Mouse (Mus musculus) limb, embryonic 12.5 days (tissue): ENCODE data around the gene Lef1. TPM values are rescaled to one million over a fixed set of nuclear protein-coding genes. Genes with fewer than 3 reads are reported as not detected.

Experiments used
- ATAC-seq: fragments of 200-750 bp; cut with Nextera tagmentation; 2 replicates; pipeline ENCODE4 v1.8.0; 2017; ENCODE audit warnings: low read depth, moderate TSS enrichment; ENCODE audit not compliant: insufficient number of reproducible peaks, insufficient read depth, low FRiP score, low TSS enrichment
- H3K27ac ChIP-seq: fragments of 300-500 bp; sonication (generic); 2 replicates; pipeline ENCODE4 v1.5.1; 2016; ENCODE audit warnings: mild to moderate bottlenecking, moderate library complexity
- H3K27me3 ChIP-seq: fragments of 300-500 bp; sonication (generic); 2 replicates; pipeline ENCODE4 v1.6.1; 2016; ENCODE audit warnings: mild to moderate bottlenecking, moderate library complexity
- H3K36me3 ChIP-seq: fragments of 300-500 bp; sonication (generic); 2 replicates; pipeline ENCODE4 v1.6.1; 2016; ENCODE audit warnings: mild to moderate bottlenecking, moderate library complexity
- H3K4me1 ChIP-seq: fragments of 300-500 bp; sonication (generic); replicated peaks from 2 replicates; pipeline ENCODE4 v1.6.1; 2016
- H3K4me2 ChIP-seq: fragments of 300-500 bp; sonication (generic); 2 replicates; pipeline ENCODE4 v1.6.1; 2016; ENCODE audit warnings: mild to moderate bottlenecking, moderate library complexity
- H3K4me3 ChIP-seq: fragments of 300-500 bp; sonication (generic); replicated peaks from 2 replicates; pipeline ENCODE4 v1.5.1; 2016; ENCODE audit warnings: mild to moderate bottlenecking
- H3K9ac ChIP-seq: fragments of 300-500 bp; sonication (generic); replicated peaks from 2 replicates; pipeline ENCODE4 v1.6.1; 2016; ENCODE audit warnings: mild to moderate bottlenecking, moderate library complexity
- H3K9me3 ChIP-seq: fragments of 300-500 bp; sonication (generic); 2 replicates; pipeline ENCODE4 v1.6.1; 2016; ENCODE audit warnings: mild to moderate bottlenecking, moderate library complexity
- WGBS: fragments of 180-500 bp; shearing (Covaris S2); methylation state at CpG from one replicate; pipeline ENCODE4 v1.1.7; 2016; 5-methylcytosine and 5-hydroxymethylcytosine counted together
- polyA plus RNA-seq: library from polyadenylated mRNA; unstranded; fragments of >200 nt; fragmentation: Nextera tagmentation; extraction: Ambion mirVana; gene quantifications from 2 replicates; pipeline ENCODE4 v1.2.1, GENCODE M21; 2016

Gene Lef1
- polyA plus RNA-seq, 1 experiment from 2014 or later = 60.5 TPM

GRCm38 (mm10) chr3:131108094-131108653 lies 2.1 kb upstream of the Lef1 start:
- no peaks in the 10 kb centered on the region for H3K36me3 ChIP-seq
- peak overlapping the region; percentile 88 for H3K4me2 ChIP-seq
- H3K27me3 ChIP-seq = peaks cover 49% of the 10 kb centered on the region
- 0 out of 2 replicates have a peak overlapping the region, but pooled peaks have one; percentile 44 for H3K4me3 ChIP-seq
- H3K4me1 ChIP-seq = peaks cover 49% of the 10 kb centered on the region
- no peak overlapping the region for H3K27ac ChIP-seq
- H3K9me3 ChIP-seq = no peaks in the 10 kb centered on the region
- ATAC-seq = no peak
- no peak overlapping the region for H3K9ac ChIP-seq
- 2% methylated on average over 9 of the region's 9 CpGs for WGBS

DNA sequence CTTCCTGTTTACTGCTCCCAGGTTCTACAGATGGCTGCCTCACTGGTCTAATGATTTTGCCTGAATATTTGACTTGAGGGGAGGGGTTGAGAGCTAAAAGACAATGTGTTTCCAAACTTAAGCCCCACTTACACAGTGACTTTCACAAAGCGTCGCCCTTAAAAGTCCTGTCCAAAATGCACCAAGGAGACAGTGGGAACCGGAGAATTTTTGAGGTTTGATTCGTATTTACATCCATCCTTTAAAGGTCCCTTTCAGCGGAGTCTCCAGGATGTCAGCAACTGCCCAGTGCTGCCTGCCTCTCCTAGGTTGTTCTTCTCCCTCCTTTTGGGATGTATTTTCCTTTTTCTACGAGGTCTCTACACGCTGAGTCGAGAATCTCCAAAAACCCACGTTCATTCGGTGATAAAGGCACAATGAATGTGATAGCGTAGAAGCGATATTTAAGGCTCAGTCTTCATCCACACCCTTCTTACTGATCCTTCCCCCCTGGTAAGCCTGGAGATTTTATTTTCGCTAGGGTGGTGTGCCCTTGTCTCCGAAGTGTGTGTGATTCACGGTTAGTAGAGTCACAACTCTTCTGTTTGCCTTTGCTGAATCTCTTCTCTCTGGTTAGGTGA lies 1.1 kb upstream of the Lef1 start:
- Histone ChIP-seq H3K27me3 (peaks cover 45% of the 10 kb centered on the region), H3K4me2 (peak overlapping the region; percentile 94), H3K9ac (0 out of 2 replicates have a peak overlapping the region, but pooled peaks have one; percentile 27), H3K27ac (no peak overlapping the region), H3K4me3 (peak overlapping the region; percentile 78), H3K36me3 (no peaks in the 10 kb centered on the region), H3K4me1 (peaks cover 54% of the 10 kb centered on the region), H3K9me3 (no peaks in the 10 kb centered on the region)
- no peak for ATAC-seq
- WGBS = 1% methylated on average over 15 of the region's 15 CpGs

DNA sequence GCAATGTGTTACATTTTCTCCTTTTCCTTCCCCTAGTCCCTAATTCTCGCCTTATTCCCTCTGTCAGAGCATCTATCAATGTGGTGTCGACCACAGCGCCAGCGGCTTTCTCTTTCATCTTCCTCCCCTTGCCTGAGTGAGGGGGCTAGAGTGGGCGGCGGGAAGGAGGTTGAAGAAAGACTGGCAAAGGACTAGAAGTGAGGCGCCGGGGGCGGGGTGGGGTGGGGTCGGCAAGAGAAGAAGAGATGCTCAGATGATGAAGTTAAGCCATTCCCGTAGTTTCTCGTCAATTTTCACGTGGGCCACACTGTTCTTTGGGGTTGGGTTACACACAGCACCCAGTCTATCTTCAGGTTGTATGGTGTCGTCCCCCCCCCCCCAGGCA lies 593 bp upstream of the Lef1 start:
- H3K36me3 ChIP-seq = no peaks in the 10 kb centered on the region
- WGBS = under 1% methylated on average over 14 of the region's 14 CpGs
- peaks cover 44% of the 10 kb centered on the region for H3K27me3 ChIP-seq
- H3K4me1 ChIP-seq = peaks cover 54% of the 10 kb centered on the region
- peak overlapping the region; percentile 94 for H3K4me2 ChIP-seq
- H3K4me3 ChIP-seq = peak overlapping the region; percentile 78
- no peaks in the 10 kb centered on the region for H3K9me3 ChIP-seq
- no peak overlapping the region for H3K27ac ChIP-seq
- no peak for ATAC-seq
- H3K9ac ChIP-seq = peak overlapping the region; percentile 92; the same call in 1 of the 2 replicates

- Histone ChIP-seq H3K9me3 (no peaks in the 10 kb centered on the region), H3K27ac (peak overlapping the region; percentile 83), H3K27me3 (peaks cover 30% of the 10 kb centered on the region), H3K36me3 (peaks cover 8% of the 10 kb centered on the region), H3K4me1 (peaks cover 57% of the 10 kb centered on the region), H3K4me2 (peak overlapping the region; percentile 94), H3K9ac (peak overlapping the region; percentile 92), H3K4me3 (peak overlapping the region; percentile 78)
- under 1% methylated on average over 59 of the region's 59 CpGs for WGBS
- ATAC-seq = no peak
Observed at GRCm38 (mm10) chr3:131111151-131111850, 1.0 kb downstream of the Lef1 start.

DNA sequence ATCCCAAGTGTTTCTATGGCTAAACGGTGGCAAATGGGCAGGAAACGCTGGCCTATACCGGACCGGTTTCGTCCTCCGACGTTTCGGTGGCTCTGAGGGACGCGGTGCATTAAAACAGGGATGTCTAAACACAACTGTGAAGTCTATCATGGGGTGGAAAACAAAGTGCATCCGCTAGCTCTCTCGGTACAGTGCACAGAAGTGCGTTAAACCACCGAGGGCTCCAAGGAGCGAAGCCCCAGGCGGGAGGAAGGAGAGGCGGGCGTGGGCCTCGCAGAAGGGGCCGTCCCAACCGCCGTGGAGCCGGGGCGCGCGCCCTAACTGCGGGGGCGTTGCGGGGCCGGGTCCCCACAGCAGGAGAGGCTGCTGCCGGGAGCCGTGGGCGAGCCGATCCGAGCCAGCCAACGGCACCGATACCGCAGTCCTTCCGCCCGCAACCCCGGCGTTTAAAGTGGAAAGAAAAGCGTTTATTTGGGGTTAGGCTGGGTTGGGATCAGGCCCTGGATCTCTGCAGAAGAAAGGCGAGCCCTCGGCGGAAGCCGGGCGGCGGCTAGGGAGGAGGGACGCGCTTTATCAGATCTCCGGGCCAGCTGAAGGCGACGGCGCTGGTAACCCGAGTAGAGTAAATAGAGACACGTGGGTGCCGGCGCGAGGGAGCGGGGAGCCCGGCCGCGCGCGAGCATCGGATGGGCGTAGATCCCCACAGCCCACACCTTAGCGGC lies 1.7 kb downstream of the Lef1 start:
- peak overlapping the region; percentile 78 for H3K4me3 ChIP-seq
- H3K36me3 ChIP-seq = peaks cover 10% of the 10 kb centered on the region
- no peaks in the 10 kb centered on the region for H3K9me3 ChIP-seq
- peak overlapping the region; percentile 94 for H3K4me2 ChIP-seq
- peaks cover 24% of the 10 kb centered on the region for H3K27me3 ChIP-seq
- H3K4me1 ChIP-seq = peaks cover 55% of the 10 kb centered on the region
- ATAC-seq = peak; percentile 44
- H3K27ac ChIP-seq = peak overlapping the region; percentile 83
- H3K9ac ChIP-seq = peak overlapping the region; percentile 92
- under 1% methylated on average over 69 of the region's 69 CpGs for WGBS

- peak overlapping the region; percentile 78 for H3K4me3 ChIP-seq
- H3K36me3 ChIP-seq = peaks cover 10% of the 10 kb centered on the region
- H3K27ac ChIP-seq = peak overlapping the region; percentile 83; the same call in 1 of the 2 replicates
- peaks cover 55% of the 10 kb centered on the region for H3K4me1 ChIP-seq
- H3K9ac ChIP-seq = peak overlapping the region; percentile 92
- no peaks in the 10 kb centered on the region for H3K9me3 ChIP-seq
- WGBS = 1% methylated on average over 7 of the region's 7 CpGs
- peaks cover 18% of the 10 kb centered on the region for H3K27me3 ChIP-seq
- ATAC-seq = no peak
- peak overlapping the region; percentile 94 for H3K4me2 ChIP-seq
Observed at GRCm38 (mm10) chr3:131112573-131112955, 2.3 kb downstream of the Lef1 start.

DNA sequence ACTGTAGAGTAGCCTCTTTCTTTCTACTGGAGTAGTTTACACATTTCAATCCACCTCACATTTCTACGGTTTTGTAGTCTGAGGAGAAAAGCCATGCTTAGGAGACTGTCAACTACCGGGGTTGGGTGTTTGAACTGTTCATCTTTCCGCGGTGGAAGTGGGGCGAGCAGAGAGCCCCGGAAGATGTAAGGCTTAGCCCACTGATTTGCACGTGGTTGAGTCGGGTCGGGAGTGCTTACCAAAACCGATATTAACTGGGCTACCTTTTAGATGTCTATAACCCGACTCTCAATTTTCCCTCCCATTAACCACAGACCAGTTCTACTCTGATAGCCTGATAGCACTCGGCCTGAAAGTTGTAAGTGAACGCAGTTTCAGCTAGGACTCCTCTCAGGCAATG lies 2.8 kb downstream of the Lef1 start:
- no peak overlapping the region for H3K27ac ChIP-seq
- H3K4me3 ChIP-seq = peak overlapping the region; percentile 78
- no peak for ATAC-seq
- 3% methylated on average over 13 of the region's 13 CpGs for whole genome bisulfite sequencing
- peaks cover 14% of the 10 kb centered on the region for H3K27me3 ChIP-seq
- peak overlapping the region; percentile 92; the same call in 1 of the 2 replicates for H3K9ac ChIP-seq
- H3K4me1 ChIP-seq = peaks cover 55% of the 10 kb centered on the region
- peak overlapping the region; percentile 94 for H3K4me2 ChIP-seq
- no peaks in the 10 kb centered on the region for H3K9me3 ChIP-seq
- peaks cover 10% of the 10 kb centered on the region for H3K36me3 ChIP-seq

DNA sequence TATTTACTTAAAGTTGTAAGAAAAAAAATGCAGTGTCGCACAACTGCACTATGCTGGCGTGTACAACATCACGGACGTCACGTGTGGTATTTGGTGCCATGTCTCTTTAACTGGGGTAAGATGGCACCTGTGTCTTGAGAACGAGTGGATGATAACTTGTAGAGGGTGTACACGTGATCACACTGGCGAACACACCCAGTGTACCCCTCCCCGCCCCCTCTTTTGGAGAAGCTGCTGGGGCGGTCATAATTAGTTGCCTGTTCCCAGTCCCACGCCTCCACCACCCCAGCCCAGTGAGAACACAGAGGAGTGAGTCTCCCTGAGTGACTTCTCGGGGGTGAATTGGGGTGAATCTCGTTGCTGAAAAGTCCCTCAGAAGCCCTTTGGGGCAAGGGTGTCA lies 5.8 kb downstream of the Lef1 start:
- Histone ChIP-seq H3K9ac (no peak overlapping the region), H3K27ac (no peak overlapping the region), H3K4me1 (peaks cover 46% of the 10 kb centered on the region), H3K4me3 (no peak overlapping the region), H3K9me3 (no peaks in the 10 kb centered on the region), H3K27me3 (no peaks in the 10 kb centered on the region), H3K36me3 (peaks cover 24% of the 10 kb centered on the region), H3K4me2 (0 out of 2 replicates have a peak overlapping the region, but pooled peaks have one; percentile 6)
- WGBS = 75% methylated on average over 13 of the region's 13 CpGs
- ATAC-seq = no peak

DNA sequence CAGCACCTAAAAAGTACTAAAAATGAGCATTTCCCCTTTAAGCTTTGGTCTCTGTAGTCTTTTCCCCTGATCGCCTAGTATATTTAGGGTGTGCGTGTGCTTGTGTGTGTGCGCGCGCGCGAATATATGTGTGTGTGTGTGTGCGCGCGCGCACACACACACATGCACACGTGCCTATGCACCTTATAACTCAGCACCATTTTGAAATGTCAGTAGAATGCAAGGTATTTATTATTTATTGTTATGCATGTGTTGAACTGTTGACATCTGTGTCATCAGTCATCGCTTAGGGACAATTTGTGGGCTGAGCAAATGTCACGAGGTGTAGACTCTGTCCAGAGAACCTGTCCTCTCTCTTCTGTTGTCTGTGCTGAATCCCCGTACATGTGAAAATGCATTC lies 7.1 kb downstream of the Lef1 start:
- no peak overlapping the region for H3K27ac ChIP-seq
- 81% methylated on average over 15 of the region's 15 CpGs for WGBS
- no peak overlapping the region for H3K4me3 ChIP-seq
- H3K9me3 ChIP-seq = no peaks in the 10 kb centered on the region
- H3K36me3 ChIP-seq = peaks cover 35% of the 10 kb centered on the region
- H3K4me2 ChIP-seq = no peak overlapping the region
- no peaks in the 10 kb centered on the region for H3K27me3 ChIP-seq
- no peak for ATAC-seq
- no peak overlapping the region for H3K9ac ChIP-seq
- H3K4me1 ChIP-seq = peaks cover 46% of the 10 kb centered on the region

DNA sequence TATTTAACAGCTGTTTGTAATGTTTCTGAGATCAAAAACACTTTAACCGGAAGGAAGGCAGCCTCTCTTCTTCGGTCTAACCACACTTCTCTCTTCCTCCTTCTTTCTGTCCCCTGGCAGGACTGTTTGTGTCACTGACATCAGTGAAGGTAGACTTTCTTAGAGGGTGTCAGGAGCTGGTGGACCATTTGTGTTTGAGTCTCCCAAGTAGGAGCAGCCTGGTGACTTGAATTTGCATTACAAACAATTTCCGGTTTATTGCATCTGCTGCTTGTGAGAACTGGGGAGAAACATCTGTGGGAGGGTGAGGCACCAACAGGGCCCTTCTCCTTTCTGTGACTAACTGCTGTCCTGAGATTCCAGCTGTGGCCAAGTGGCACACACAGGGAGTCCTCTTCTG lies 7.6 kb downstream of the Lef1 start:
- Histone ChIP-seq H3K27ac (no peak overlapping the region), H3K36me3 (peaks cover 40% of the 10 kb centered on the region), H3K4me3 (no peak overlapping the region), H3K9me3 (no peaks in the 10 kb centered on the region), H3K9ac (no peak overlapping the region), H3K4me1 (peaks cover 42% of the 10 kb centered on the region), H3K4me2 (no peak overlapping the region), H3K27me3 (no peaks in the 10 kb centered on the region)
- no peak for ATAC-seq
- 28% methylated on average over 3 of the region's 3 CpGs for WGBS

GRCm38 (mm10) chr3:131119435-131119834 lies 9.2 kb downstream of the Lef1 start:
- no peak overlapping the region for H3K27ac ChIP-seq
- peaks cover 31% of the 10 kb centered on the region for H3K4me1 ChIP-seq
- ATAC-seq = no peak
- peaks cover 48% of the 10 kb centered on the region for H3K36me3 ChIP-seq
- H3K9ac ChIP-seq = no peak overlapping the region
- WGBS = 84% methylated on average over 10 of the region's 10 CpGs
- no peak overlapping the region for H3K4me3 ChIP-seq
- H3K27me3 ChIP-seq = no peaks in the 10 kb centered on the region
- H3K4me2 ChIP-seq = no peak overlapping the region
- no peaks in the 10 kb centered on the region for H3K9me3 ChIP-seq
